Mouse (Mus musculus) lung, adult 2 months (tissue): ENCODE data around the gene Gabra4. TPM values are rescaled to one million over a fixed set of nuclear protein-coding genes. Genes with fewer than 3 reads are reported as not detected.

ENCODE experiments used
- DNase-seq: peaks from one replicate; pipeline ENCODE4 v3.0.0; 2022
- H3K4me1 ChIP-seq: fragments of 200-500 bp; 2 replicates; pipeline ENCODE4 v1.6.1; 2011; ENCODE audit warnings: low read length; ENCODE audit not compliant: control insufficient read depth, insufficient read depth
- H3K4me3 ChIP-seq: fragments of 200-500 bp; replicated peaks from 2 replicates; pipeline ENCODE3; 2011; ENCODE audit warnings: low read depth, mild to moderate bottlenecking, control low read depth, low read length; ENCODE audit errors: extremely low read depth
- CTCF ChIP-seq: fragments of 200-500 bp; IDR thresholded peaks from 2 replicates; pipeline ENCODE4 v1.5.1; 2011; ENCODE audit warnings: mild to moderate bottlenecking, low read length, control low read depth; ENCODE audit not compliant: insufficient read depth
- POLR2A ChIP-seq: fragments of 200-500 bp; IDR thresholded peaks from 2 replicates; pipeline ENCODE4 v1.6.1; 2011; ENCODE audit warnings: low read depth, mild to moderate bottlenecking, control low read depth, low read length, borderline replicate concordance; ENCODE audit errors: extremely low read depth
- WGBS: fragments of 180-500 bp; shearing (Covaris S2); methylation state at CpG from one replicate; pipeline ENCODE4 v1.1.7; 2018; 5-methylcytosine and 5-hydroxymethylcytosine counted together
- polyA plus RNA-seq: library from polyadenylated mRNA; depleted of rRNA; stranded (reverse); fragments of >200 nt; gene quantifications from 2 replicates; pipeline ENCODE4 v1.2.3, GENCODE M21; 2012; rRNA removed

The Gabra4 gene
- polyA plus RNA-seq: 0.18 and 0.22 TPM in 2 replicates

GRCm38 (mm10) chr5:71658115-71658497 is at the start of gene Gabra4:
TSS of gene Gabra4 (minus strand) at chr5:71658308.
- H3K4me1 ChIP-seq: no peaks in the 10 kb centered on the region
- peak within 1 kb of the TSS; percentile 57 for H3K4me3 ChIP-seq
- DNase-seq: no peak
- 2% methylated on average over 15 of the region's 15 CpGs for WGBS
- TF ChIP-seq CTCF: no peak

- WGBS: 2% methylated on average over 6 of the region's 6 CpGs
- TF ChIP-seq POLR2A (no peak), CTCF (no peak)
- Histone ChIP-seq H3K4me3 (no peak overlapping the region), H3K4me1 (0 out of 2 replicates have a peak, but pooled peaks cover 3% of the 10 kb centered on the region)
- DNase-seq: no peak
Measured at GRCm38 (mm10) chr5:71701273-71701614, 43.1 kb upstream of the Gabra4 start.

GRCm38 (mm10) chr5:71700468-71701272 is 42.6 kb upstream of the Gabra4 start:
- WGBS: under 1% methylated on average over 46 of the region's 46 CpGs
- peak overlapping the region; percentile 5 for H3K4me3 ChIP-seq
- H3K4me1 ChIP-seq: 0 out of 2 replicates have a peak, but pooled peaks cover 3% of the 10 kb centered on the region
- DNase-seq: peak; percentile 3
- no peak for TF ChIP-seq CTCF

- H3K4me1 ChIP-seq: 0 out of 2 replicates have a peak, but pooled peaks cover 3% of the 10 kb centered on the region
- TF ChIP-seq CTCF (no peak), POLR2A (no peak)
- H3K4me3 ChIP-seq: no peak overlapping the region
- WGBS: 3% methylated on average over 19 of the region's 19 CpGs
- no peak for DNase-seq
Measured at GRCm38 (mm10) chr5:71699696-71700467, 41.8 kb upstream of the Gabra4 start.

GRCm38 (mm10) chr5:71665593-71665992 is 7.5 kb upstream of the Gabra4 start:
- TF ChIP-seq POLR2A: no peak
- TF ChIP-seq CTCF: no peak
- no peak for DNase-seq
- no peaks in the 10 kb centered on the region for H3K4me1 ChIP-seq
- 44% methylated on average over 4 of the region's 4 CpGs for whole genome bisulfite sequencing
- H3K4me3 ChIP-seq: no peak overlapping the region

- no peak for DNase-seq
- under 1% methylated on average over 49 of the region's 49 CpGs for WGBS
- TF ChIP-seq CTCF: no peak
- no peak for TF ChIP-seq POLR2A
- H3K4me3 ChIP-seq: peak within 1 kb of the TSS; percentile 57
- H3K4me1 ChIP-seq: no peaks in the 10 kb centered on the region
Measured at GRCm38 (mm10) chr5:71657482-71658114, 510 bp downstream of the Gabra4 start, which contains the start of gene Gabrb1. TSS of gene Gabrb1 (plus strand) at chr5:71658113.

GRCm38 (mm10) chr5:71656771-71657170 is 1.3 kb downstream of the Gabra4 start:
- Histone ChIP-seq H3K4me3 (no peak overlapping the region), H3K4me1 (no peaks in the 10 kb centered on the region)
- no peak for TF ChIP-seq POLR2A
- no peak for TF ChIP-seq CTCF
- 8% methylated on average over 10 of the region's 10 CpGs for WGBS
- DNase-seq: no peak

- Histone ChIP-seq H3K4me1 (no peaks in the 10 kb centered on the region), H3K4me3 (no peak overlapping the region)
- DNase-seq: no peak
- TF ChIP-seq CTCF (no peak), POLR2A (no peak)
- WGBS: 80% methylated on average over 5 of the region's 5 CpGs
Measured at GRCm38 (mm10) chr5:71654056-71654455, 4.1 kb downstream of the Gabra4 start.

GRCm38 (mm10) chr5:71648108-71648507 is 10.0 kb downstream of the Gabra4 start:
- WGBS: 83% methylated on average over 2 of the region's 2 CpGs
- Histone ChIP-seq H3K4me3 (no peak overlapping the region), H3K4me1 (no peaks in the 10 kb centered on the region)
- TF ChIP-seq CTCF: no peak
- TF ChIP-seq POLR2A: no peak
- DNase-seq: no peak
